Mouse (Mus musculus): ENCODE measurements around the gene Mitd1. TPM values are rescaled to one million over a fixed set of nuclear protein-coding genes. Genes with fewer than 3 reads are reported as not detected.

Mitd1 gene
- 25.3 and 25.4 TPM in 2 replicates for polyA plus RNA-seq (2016; fragmentation: Nextera tagmentation; extraction: Ambion mirVana)

DNA sequence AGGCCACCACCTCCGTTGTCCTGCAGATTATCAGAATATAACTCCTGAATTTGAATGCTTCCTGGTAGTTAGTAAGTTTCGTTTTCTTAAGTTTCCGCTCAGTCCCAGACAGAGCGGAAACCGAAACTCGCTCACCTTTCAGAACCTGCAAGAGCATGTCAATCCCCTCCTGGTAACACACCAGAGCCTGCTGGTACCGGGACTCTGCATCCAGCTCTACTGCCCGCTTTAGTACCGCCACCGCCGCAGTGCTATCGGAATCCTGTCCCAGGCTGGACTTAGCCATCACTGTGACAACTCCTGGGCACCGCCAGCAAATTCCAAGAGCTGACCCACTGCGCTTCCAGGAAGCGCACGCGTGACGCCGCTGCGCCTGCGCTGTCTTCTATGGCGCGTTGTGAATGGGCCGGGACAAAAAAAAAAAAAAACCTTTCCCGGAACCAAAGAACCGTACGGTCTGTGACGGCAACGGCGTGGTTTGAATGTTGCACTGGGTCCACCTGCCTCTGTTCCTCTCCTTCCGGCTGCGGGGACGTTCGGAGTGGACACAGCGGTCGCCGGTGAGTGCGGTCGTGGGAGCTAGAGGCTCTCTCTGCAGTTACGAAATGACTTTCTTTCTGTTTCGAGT is at the start of gene Mitd1, which contains the start of gene Mrpl30:
Gene Mitd1 (minus strand): TSS at position 387 of the 628 bp plus-strand sequence.
Gene Mrpl30 (plus strand): TSS at position 453 of the 628 bp plus-strand sequence.
- WGBS, result under 1% methylated on average over 41 of the region's 41 CpGs
- Histone ChIP-seq H3K4me3 (peak within 1 kb of the TSS; percentile 73), H3K27me3 (no peaks in the 10 kb centered on the region), H3K27ac (0 out of 2 replicates have a peak within 1 kb of the TSS, but pooled peaks have one; percentile 69), H3K4me1 (peaks cover 17% of the 10 kb centered on the region), H3K36me3 (peaks cover 15% of the 10 kb centered on the region), H3K9me3 (no peaks in the 10 kb centered on the region), H3K9ac (peak within 1 kb of the TSS; percentile 72), H3K4me2 (replicated peaks) (peak within 1 kb of the TSS; percentile 72)
- ATAC-seq (ENCODE audit: insufficient number of reproducible peaks, insufficient read depth, low FRiP score, low TSS enrichment), result peak; percentile 86

DNA sequence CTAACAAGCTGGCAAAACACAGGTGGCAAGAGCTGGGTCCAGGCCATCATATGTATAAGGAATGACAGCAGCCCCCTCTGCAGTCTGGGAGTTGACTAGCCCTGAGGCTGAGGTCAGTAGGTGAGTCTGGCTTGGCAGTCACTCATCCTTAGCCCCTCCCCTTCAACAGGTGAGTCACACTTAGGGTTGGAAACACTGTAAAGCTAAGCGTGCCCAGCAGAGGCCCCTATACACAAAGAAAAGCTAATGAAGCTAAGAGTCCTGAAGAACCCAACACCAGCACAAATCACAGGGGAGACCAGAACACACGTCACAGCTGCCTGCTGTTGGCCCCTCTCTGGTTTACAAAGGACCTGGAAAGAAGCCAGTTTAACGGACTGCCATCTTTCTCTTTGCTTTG is 41.6 kb upstream of the Mitd1 start:
- Histone ChIP-seq H3K27ac (no peak overlapping the region), H3K27me3 (no peaks in the 10 kb centered on the region)
- WGBS, result 16% methylated on average over 3 of the region's 3 CpGs

DNA sequence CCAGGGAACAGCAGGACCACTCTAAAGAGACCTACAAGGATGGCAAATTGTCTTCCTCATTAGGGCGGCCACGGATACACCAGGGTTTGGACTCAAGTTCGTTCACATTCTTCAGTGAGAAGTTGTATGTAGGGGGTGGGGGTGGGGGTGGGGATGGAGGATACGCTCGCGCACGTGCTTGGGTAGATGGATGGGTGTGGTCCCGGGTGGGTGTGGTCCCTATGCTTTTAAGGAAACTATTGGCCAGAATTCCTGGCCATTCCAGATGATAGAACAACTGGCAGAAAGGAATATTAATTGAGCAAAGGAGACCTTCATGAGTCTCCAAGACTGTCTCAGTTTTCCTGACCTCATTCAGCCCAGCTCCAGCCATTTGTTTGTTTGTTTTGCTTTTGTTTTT is 35.8 kb upstream of the Mitd1 start:
- no peaks in the 10 kb centered on the region for H3K9me3 ChIP-seq
- H3K4me2 ChIP-seq (replicated peaks), result no peak overlapping the region
- WGBS, result 77% methylated on average over 8 of the region's 8 CpGs
- H3K36me3 ChIP-seq, result no peaks in the 10 kb centered on the region
- H3K27me3 ChIP-seq, result no peaks in the 10 kb centered on the region
- H3K4me3 ChIP-seq, result no peak overlapping the region
- no peak for ATAC-seq (ENCODE audit: insufficient number of reproducible peaks, insufficient read depth, low FRiP score, low TSS enrichment)
- H3K4me1 ChIP-seq, result no peaks in the 10 kb centered on the region
- no peak overlapping the region for H3K27ac ChIP-seq
- no peak overlapping the region for H3K9ac ChIP-seq

More for the DNA sequence above, 41.6 kb upstream of the Mitd1 start:
- no peaks in the 10 kb centered on the region for H3K9me3 ChIP-seq
- H3K4me3 ChIP-seq, result no peak overlapping the region
- no peak overlapping the region for H3K4me2 ChIP-seq (replicated peaks)
- H3K36me3 ChIP-seq, result no peaks in the 10 kb centered on the region
- no peak for ATAC-seq (ENCODE audit: insufficient number of reproducible peaks, insufficient read depth, low FRiP score, low TSS enrichment)
- H3K9ac ChIP-seq, result no peak overlapping the region
- H3K4me1 ChIP-seq, result no peaks in the 10 kb centered on the region

DNA sequence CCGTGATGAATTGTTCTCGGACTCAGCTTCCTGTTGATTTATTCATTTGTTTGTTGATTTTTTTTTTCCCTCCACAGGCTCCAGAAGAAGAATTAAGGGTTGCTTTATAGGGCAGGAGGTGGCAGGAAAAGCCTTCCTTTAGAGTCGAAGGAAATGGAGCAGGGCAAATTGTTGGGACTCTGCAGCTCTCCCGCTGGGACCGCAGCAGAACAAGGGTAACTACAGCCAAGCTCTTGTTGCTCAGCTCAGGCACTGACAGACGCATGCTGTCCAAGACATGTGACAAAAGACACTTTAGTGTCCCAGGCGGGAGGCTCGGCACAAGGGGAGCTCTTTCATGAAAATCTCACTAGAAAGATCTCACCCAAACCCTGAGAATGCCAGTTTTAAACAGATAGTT is 32.3 kb upstream of the Mitd1 start:
- Histone ChIP-seq H3K9me3 (no peaks in the 10 kb centered on the region), H3K4me2 (replicated peaks) (no peak overlapping the region), H3K36me3 (no peaks in the 10 kb centered on the region), H3K9ac (no peak overlapping the region), H3K27me3 (no peaks in the 10 kb centered on the region), H3K27ac (no peak overlapping the region), H3K4me3 (no peak overlapping the region), H3K4me1 (no peaks in the 10 kb centered on the region)
- 51% methylated on average over 8 of the region's 8 CpGs for WGBS
- ATAC-seq (ENCODE audit: insufficient number of reproducible peaks, insufficient read depth, low FRiP score, low TSS enrichment), result no peak

DNA sequence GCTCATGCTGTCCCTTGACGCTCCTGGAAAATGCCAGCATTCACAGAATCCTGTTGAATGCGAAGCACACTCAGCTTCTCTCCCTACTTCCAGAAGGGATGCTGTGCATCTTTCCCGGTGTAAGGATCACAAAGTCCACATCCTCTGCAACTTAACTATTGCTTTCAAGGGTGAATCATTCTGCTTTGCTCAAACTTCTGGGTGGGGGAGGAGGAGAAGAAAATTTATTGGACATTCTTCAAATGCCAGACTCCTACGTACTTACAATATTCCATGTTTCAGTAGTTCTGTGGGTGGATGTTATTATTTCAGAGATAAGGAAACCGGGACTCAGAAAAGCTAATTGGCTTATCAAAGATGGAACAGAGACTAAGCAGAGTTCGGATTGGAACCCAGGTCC is 27.9 kb upstream of the Mitd1 start:
- 77% methylated on average over 6 of the region's 6 CpGs for WGBS
- no peak for ATAC-seq (ENCODE audit: insufficient number of reproducible peaks, insufficient read depth, low FRiP score, low TSS enrichment)
- no peaks in the 10 kb centered on the region for H3K9me3 ChIP-seq
- no peak overlapping the region for H3K9ac ChIP-seq
- no peaks in the 10 kb centered on the region for H3K27me3 ChIP-seq
- H3K36me3 ChIP-seq, result no peaks in the 10 kb centered on the region
- H3K27ac ChIP-seq, result no peak overlapping the region
- no peak overlapping the region for H3K4me2 ChIP-seq (replicated peaks)
- no peaks in the 10 kb centered on the region for H3K4me1 ChIP-seq
- no peak overlapping the region for H3K4me3 ChIP-seq

DNA sequence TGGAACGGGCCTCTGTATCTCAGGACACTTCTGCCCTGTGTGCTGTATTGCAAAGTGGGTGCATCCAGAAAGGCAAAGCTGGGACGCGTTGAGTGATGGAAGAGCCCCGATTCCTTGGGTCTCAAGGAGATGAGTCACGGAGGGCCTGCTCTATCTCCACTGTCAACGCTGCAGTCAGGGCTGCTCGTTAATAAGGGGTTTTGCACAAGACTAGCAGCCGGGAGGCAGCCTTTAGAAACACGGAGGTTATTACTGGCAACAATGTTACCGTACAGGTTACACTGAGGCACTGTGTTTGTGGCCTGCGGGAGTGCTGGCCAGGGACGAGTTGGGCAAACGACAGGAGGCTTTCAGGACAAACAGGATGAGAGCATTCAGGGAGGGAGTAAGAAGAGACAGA is 27.5 kb upstream of the Mitd1 start:
- H3K27ac ChIP-seq, result no peak overlapping the region
- no peak for ATAC-seq (ENCODE audit: insufficient number of reproducible peaks, insufficient read depth, low FRiP score, low TSS enrichment)
- WGBS, result 78% methylated on average over 13 of the region's 13 CpGs
- H3K4me1 ChIP-seq, result no peaks in the 10 kb centered on the region
- no peaks in the 10 kb centered on the region for H3K9me3 ChIP-seq
- H3K36me3 ChIP-seq, result no peaks in the 10 kb centered on the region
- no peak overlapping the region for H3K9ac ChIP-seq
- H3K4me2 ChIP-seq (replicated peaks), result no peak overlapping the region
- H3K27me3 ChIP-seq, result no peaks in the 10 kb centered on the region
- H3K4me3 ChIP-seq, result no peak overlapping the region

DNA sequence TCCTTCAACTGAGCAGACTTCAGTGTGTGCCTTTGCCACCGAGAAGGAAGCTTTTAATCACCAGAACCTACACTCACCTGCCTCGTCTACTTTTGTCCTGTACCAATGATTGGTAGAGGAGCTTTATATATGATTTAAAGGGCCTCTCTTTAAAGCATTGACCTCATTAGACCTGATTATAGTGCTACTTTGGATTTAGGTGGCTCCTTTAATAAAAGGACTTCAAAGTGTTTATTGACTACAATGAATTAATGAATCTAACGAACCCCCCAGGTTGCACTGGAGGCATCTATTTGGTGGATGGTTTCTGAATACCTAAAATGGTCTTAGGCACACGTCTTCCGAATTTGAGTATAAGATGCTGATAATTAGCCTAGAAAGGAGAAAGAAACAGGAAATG is 26.2 kb upstream of the Mitd1 start, which contains the start of gene Lyg2:
Gene Lyg2 (minus strand): TSS at position 101 of the 400 bp plus-strand sequence.
- 79% methylated on average over 5 of the region's 5 CpGs for WGBS

DNA sequence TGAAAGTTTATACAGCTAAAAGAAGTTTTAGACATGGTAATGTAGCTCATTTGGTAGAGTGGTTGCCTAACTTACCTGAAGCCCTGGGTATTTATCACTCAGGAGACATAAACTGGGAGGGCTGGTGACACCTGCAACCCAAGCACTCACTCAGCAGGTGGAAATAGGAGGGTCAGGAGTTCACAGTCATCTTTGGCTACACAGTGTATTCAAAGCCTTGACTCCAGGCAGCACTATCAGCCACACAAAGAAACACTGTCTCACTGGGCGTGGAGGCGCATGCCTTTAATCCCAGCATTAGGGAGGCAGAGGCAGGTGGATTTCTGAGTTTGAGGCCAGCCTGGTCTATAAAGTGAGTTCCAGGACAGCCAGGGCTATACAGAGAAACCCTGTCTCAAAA is 22.5 kb upstream of the Mitd1 start:
- no peak overlapping the region for H3K27ac ChIP-seq
- no peaks in the 10 kb centered on the region for H3K27me3 ChIP-seq
- H3K4me1 ChIP-seq, result no peaks in the 10 kb centered on the region
- H3K9ac ChIP-seq, result no peak overlapping the region
- H3K4me3 ChIP-seq, result no peak overlapping the region
- no peak for ATAC-seq (ENCODE audit: insufficient number of reproducible peaks, insufficient read depth, low FRiP score, low TSS enrichment)
- no peaks in the 10 kb centered on the region for H3K9me3 ChIP-seq
- H3K36me3 ChIP-seq, result no peaks in the 10 kb centered on the region
- 72% methylated on average over 2 of the region's 2 CpGs for WGBS
- no peak overlapping the region for H3K4me2 ChIP-seq (replicated peaks)

More for the DNA sequence above, 26.2 kb upstream of the Mitd1 start, which contains the start of gene Lyg2:
- no peak within 1 kb of the TSS for H3K27ac ChIP-seq
- ATAC-seq (ENCODE audit: insufficient number of reproducible peaks, insufficient read depth, low FRiP score, low TSS enrichment), result no peak
- H3K4me2 ChIP-seq (replicated peaks), result no peak within 1 kb of the TSS
- H3K4me1 ChIP-seq, result no peaks in the 10 kb centered on the region
- H3K27me3 ChIP-seq, result no peaks in the 10 kb centered on the region
- no peak within 1 kb of the TSS for H3K4me3 ChIP-seq
- H3K36me3 ChIP-seq, result no peaks in the 10 kb centered on the region
- H3K9me3 ChIP-seq, result no peaks in the 10 kb centered on the region
- no peak within 1 kb of the TSS for H3K9ac ChIP-seq

DNA sequence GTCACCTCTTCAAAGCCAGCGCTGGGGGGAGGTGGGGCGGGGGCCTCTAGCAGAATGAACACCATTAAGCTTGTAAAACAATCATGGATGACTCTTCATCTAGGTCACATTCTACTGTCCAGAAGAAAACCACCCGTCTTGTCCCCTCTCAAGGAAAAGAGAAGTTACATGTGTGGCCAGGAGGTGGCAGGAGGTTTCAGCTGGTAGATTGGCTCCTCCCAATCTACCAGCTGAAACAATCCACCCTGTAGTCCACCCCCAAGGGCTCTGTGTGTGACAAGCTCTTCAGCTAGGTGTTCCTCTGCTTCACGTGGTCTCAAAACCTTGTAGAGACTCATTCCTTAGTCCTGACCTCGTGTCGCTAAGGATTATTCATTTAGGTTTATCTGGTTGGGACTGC is 13.0 kb upstream of the Mitd1 start:
- no peak overlapping the region for H3K4me3 ChIP-seq
- H3K9ac ChIP-seq, result no peak overlapping the region
- H3K36me3 ChIP-seq, result peaks cover 18% of the 10 kb centered on the region
- H3K27me3 ChIP-seq, result no peaks in the 10 kb centered on the region
- no peak for ATAC-seq (ENCODE audit: insufficient number of reproducible peaks, insufficient read depth, low FRiP score, low TSS enrichment)
- 32% methylated on average over 6 of the region's 6 CpGs for WGBS
- H3K4me2 ChIP-seq (replicated peaks), result no peak overlapping the region
- H3K27ac ChIP-seq, result no peak overlapping the region
- H3K9me3 ChIP-seq, result no peaks in the 10 kb centered on the region
- no peaks in the 10 kb centered on the region for H3K4me1 ChIP-seq

DNA sequence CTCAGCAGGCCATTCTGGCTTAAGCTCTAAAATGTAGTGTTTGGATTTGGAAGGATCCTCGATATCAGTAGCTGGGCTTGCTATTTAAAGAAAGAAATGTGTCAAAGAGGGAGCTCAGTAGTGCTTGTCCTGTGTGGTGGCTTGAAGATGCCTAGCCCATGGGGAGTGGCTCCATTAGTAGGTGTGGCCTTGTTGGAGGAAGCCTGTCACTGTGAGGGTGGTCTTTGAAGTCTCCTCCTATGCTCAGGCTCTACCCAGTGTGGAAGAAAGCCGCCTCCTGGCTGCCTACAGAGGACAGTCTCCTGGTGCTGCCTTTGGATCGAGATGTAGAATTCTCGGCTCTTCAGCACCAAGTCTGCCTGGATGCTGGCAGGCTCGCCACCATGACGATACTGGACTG is 10.1 kb upstream of the Mitd1 start:
- WGBS, result 57% methylated on average over 6 of the region's 6 CpGs
- ATAC-seq (ENCODE audit: insufficient number of reproducible peaks, insufficient read depth, low FRiP score, low TSS enrichment), result no peak

DNA sequence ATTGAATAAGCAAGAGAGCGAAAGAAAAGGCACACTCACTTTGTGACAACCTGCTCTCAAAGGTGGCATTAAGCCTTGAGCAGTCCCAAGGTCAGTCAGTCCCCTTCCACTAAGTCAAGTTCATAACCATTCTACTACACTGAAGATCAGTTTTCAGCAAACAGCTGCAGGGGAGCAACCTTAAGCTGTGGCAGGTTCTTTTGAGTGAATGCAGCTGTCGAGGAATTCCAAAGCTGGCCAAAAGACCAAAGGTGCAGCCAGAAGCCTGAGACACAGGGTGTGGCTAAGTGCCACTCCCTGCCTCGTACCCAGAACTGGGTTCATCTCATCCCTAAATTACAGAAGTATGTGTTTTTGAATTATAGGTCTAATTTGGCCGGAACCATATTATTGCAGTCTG is 9.6 kb upstream of the Mitd1 start:
- Histone ChIP-seq H3K4me1 (no peaks in the 10 kb centered on the region), H3K27ac (no peak overlapping the region), H3K36me3 (peaks cover 44% of the 10 kb centered on the region), H3K4me2 (replicated peaks) (no peak overlapping the region), H3K27me3 (no peaks in the 10 kb centered on the region), H3K9me3 (no peaks in the 10 kb centered on the region), H3K9ac (no peak overlapping the region), H3K4me3 (no peak overlapping the region)
- WGBS, result 77% methylated on average over 4 of the region's 4 CpGs
- no peak for ATAC-seq (ENCODE audit: insufficient number of reproducible peaks, insufficient read depth, low FRiP score, low TSS enrichment)

More for the DNA sequence above, 10.1 kb upstream of the Mitd1 start:
- H3K9me3 ChIP-seq, result no peaks in the 10 kb centered on the region
- H3K4me3 ChIP-seq, result no peak overlapping the region
- H3K27ac ChIP-seq, result no peak overlapping the region
- no peaks in the 10 kb centered on the region for H3K27me3 ChIP-seq
- peaks cover 41% of the 10 kb centered on the region for H3K36me3 ChIP-seq
- no peak overlapping the region for H3K9ac ChIP-seq
- H3K4me2 ChIP-seq (replicated peaks), result no peak overlapping the region
- H3K4me1 ChIP-seq, result no peaks in the 10 kb centered on the region

DNA sequence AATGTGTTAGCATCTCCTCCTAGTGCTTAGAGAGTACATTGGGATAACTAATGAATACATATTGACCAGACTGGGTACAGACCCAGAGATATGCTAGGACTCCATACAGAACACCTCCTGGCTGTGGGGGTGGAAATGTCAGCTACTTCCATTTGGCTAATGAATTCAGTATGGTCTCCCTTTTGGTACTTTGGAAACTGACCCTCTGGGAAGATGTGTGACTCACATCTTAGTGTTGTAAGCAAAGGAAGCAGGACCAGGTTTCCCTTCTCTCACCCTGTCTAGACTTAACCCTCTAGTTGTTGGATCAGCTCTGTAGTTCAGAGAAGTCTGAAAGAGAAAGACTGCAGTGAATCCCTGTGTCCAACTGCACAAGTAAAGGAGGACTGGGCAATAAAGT is 4.4 kb upstream of the Mitd1 start:
- no peak overlapping the region for H3K4me3 ChIP-seq
- H3K4me1 ChIP-seq, result peaks cover 9% of the 10 kb centered on the region
- peaks cover 51% of the 10 kb centered on the region for H3K36me3 ChIP-seq
- no peaks in the 10 kb centered on the region for H3K27me3 ChIP-seq
- H3K27ac ChIP-seq, result no peak overlapping the region
- ATAC-seq (ENCODE audit: insufficient number of reproducible peaks, insufficient read depth, low FRiP score, low TSS enrichment), result no peak
- H3K4me2 ChIP-seq (replicated peaks), result no peak overlapping the region
- no peak overlapping the region for H3K9ac ChIP-seq
- no peaks in the 10 kb centered on the region for H3K9me3 ChIP-seq
